Mouse (Mus musculus) kidney, adult 18-20 months (tissue): ENCODE results near the gene Gramd1b.

Experiments used
- DNase-seq: peaks from one replicate; pipeline ENCODE4 v3.0.0; 2021

Gramd1b gene

GRCm38 (mm10) chr9:40356368-40356767 lies 174.8 kb downstream of the Gramd1b start:
- DNase-seq: no peak

DNA sequence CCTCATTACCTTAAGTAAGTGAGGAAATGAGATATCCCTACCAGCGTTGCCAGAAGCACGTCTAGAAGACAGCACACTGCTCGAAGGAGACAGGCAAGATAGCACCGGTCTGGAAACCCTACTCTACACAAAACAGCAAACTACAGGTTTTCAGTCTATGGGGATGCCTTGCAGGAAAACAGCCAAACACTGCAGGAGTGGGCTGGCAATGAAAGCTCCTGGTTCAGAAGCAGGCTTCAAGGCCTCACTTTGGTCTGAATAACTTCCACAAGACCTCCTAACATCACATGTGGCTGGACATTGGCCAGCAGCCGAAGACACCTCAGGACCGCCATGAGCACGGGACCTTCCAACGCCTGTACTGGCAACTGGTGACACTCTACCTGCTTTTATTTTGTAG lies 175.8 kb downstream of the Gramd1b start:
- no peak for DNase-seq

DNA sequence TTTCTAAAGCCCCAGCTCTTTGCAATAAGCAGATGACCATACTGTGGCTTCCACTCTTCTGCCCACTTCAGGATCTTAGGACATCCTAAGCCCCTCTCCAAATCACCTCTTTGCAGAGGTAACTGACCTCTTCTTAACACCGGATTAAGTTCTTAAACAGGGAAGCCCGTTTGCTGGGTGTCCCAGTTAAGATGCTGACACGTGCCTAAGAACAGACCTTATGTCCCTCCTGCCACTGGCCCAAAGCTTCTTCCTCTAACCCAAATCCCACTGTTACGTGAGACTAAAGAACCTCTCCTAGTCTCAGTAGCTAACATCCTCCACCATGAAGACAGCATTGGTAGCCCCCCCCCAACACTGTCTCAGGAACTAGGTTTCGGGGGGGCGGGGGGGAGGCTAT lies 177.6 kb downstream of the Gramd1b start:
- DNase-seq: no peak

- DNase-seq: peak; percentile 51
These were observed 180.5 kb downstream of the Gramd1b start for GRCm38 (mm10) chr9:40350640-40351039.

DNA sequence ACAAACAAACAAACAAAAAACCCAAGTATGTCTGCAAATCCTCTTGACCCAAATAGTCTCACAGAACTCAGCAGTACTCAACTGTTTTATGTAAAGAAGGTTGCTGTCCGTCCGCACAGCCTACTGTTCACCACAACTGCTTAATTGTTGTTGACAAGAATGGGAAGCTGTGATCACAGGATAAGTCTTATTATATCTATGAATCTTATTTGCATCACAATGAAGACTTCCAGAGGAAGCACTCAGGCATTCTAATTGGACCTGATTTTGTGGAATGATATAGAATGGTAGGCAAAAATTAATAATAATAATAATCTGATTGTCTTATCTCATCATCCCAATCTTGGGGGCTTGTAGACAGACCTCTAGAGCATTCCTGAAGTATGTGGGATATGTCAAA lies 181.1 kb downstream of the Gramd1b start:
- DNase-seq: no peak

- no peak for DNase-seq
These were observed 181.6 kb downstream of the Gramd1b start for GRCm38 (mm10) chr9:40349554-40349953.

DNA sequence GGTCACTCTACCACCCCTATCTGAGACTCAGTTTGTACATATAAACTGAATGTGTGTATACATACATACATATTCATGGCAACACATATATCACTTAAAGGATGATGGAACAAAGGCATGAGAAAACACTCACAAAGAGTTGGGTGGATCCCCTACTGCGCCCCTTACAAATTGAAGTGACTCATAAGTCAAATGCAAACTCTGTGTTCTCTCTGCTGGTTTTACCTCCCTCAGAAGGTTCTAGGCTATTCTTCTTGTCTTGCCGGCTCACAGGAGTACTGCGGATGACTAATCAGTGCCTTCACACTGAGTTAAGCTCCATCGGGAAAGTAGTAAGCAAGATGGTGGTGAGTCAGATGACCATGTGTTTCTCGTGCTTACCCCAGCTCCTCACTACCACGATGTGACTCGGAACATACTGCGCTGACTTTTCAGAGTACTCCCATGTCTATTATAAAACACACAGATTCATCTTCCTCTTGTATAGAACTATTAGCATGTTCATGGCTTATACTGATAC lies 182.4 kb downstream of the Gramd1b start:
- no peak for DNase-seq

- DNase-seq: no peak
These were observed 184.8 kb downstream of the Gramd1b start for GRCm38 (mm10) chr9:40346232-40346984.

DNA sequence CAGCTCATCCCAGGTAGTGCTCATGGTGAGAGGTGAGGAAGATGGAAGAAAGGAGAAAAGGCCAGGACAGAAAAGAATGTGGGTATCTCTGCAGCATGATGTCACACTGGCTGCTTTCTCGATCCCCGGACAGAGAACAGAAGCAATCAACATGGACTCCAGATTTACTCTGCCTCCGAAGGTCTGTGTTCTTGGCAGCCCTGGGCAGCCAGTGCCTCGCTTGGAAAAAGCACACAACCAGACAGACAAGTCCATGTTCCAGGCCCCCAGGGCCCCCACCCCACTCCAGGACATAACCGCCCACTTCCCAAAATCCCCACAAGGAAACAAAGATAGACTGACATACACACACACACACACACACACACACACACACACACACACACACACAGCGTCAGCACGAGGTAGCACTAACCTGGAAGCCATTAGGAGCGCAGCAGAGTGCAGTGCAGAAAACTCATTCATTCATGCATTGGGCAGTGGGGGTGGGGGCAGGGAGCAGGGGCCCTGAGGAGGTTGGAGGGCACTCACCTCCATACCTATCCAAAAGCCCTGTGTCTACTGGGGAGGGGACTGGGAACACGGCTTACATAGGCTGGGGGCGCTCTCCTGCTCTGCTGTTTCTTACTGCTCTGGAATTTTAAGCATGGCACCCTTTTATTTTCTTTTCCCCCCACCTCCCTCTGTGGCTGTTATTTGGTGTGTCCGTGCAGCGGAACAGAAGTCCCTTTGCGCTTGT lies 185.5 kb downstream of the Gramd1b start:
- DNase-seq: no peak

GRCm38 (mm10) chr9:40344801-40345492 lies 186.2 kb downstream of the Gramd1b start:
- DNase-seq: no peak

GRCm38 (mm10) chr9:40343828-40344227 lies 187.4 kb downstream of the Gramd1b start:
- DNase-seq: no peak

GRCm38 (mm10) chr9:40343053-40343652 lies 188.0 kb downstream of the Gramd1b start:
- DNase-seq: no peak

- DNase-seq: no peak
These were observed 189.1 kb downstream of the Gramd1b start for GRCm38 (mm10) chr9:40342101-40342500.

DNA sequence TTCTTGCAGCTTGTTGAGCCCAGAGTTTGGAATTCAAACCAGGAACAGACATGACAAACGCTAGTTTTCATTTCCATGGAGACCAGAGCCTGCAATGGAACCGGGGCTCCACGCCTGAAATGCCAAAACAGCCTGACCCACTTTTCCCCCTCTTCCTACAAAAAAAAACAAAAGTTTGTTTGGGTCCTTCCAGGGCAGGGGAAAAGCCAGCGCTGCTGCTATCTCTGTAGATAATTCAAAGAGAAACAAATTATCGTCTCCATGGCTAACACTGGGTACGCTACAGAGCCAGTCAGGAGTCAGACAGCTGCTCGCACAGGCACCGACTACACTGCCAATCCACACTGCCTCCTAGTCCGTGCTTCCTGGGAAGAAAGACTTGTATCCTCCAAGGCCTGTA lies 191.6 kb downstream of the Gramd1b start:
- DNase-seq: no peak

- DNase-seq: no peak
These were observed 193.9 kb downstream of the Gramd1b start for GRCm38 (mm10) chr9:40337131-40337820.

DNA sequence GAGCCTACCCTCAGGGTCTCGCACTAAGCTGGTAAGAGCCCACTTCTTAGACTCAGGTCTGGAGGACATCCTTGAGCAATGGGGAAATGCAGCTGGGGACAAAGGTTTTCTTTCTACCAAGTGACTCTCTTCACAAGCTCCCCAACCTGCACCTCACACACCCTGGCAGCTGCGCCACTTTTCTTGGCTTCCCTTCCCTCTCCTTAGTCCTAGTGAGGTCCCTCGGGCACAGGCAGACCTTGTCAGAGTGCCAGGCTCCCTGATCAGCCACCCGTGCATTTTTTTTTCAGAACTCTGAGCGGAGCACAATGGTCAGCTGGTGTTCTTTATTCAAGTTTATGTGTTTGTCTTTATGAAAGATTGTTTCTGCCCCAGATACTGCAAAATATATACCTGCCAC lies 194.5 kb downstream of the Gramd1b start:
- peak; percentile 82 for DNase-seq

DNA sequence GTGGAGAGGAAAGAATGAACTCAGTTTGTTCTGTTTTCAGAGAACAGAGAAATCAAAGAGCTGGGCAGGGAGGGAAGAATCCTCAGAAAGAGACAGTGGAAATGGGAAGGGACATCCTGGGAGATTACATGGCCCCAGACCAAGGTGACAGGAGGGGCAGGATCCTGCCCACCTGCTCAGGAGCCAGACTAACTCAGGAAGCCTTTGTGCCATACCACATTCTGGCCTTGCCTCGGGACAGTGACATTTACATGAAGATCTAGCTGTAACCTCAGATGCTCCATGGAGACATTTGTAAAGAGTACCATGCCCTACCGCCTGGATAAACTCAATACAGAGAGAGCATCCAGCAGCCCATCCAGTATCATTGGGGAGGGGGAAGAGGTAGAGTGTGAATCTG lies 196.6 kb downstream of the Gramd1b start:
- no peak for DNase-seq

DNA sequence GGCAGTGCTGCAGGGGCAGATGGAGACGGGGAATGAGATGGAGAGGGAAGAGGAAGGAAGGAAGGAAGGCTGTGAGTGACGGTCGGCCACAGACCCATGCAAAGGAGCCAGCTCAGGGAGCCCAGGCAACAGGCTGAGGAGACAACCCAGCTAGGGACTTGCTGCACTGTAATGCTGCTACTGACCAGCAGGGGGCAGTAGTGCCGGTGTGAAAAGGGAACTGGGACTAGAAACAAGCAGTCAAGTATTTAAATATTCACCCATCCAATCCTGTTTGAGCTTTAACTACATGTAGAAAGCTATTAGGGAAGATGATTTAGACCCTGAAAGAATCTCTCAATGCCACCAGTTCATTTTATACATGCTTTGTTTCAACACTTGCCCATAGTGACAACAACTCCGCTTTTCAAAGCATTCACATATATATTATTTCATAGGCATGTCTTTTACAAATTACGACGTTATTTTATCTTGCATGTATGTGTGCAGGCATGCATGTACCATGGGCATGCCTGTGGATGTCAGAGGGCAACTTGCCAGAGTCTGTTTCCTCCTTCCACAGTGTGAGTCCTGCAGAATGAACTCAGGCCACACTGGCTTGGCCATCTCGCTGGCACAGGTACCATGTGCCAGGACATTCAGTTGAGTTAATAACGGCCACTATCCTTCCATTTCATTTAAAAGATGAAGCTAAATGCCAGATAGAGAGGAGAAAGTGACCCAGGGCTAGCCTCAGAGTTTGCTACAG lies 197.4 kb downstream of the Gramd1b start:
- peak; percentile 74 for DNase-seq

- no peak for DNase-seq
These were observed 198.2 kb downstream of the Gramd1b start for GRCm38 (mm10) chr9:40332731-40333648.

DNA sequence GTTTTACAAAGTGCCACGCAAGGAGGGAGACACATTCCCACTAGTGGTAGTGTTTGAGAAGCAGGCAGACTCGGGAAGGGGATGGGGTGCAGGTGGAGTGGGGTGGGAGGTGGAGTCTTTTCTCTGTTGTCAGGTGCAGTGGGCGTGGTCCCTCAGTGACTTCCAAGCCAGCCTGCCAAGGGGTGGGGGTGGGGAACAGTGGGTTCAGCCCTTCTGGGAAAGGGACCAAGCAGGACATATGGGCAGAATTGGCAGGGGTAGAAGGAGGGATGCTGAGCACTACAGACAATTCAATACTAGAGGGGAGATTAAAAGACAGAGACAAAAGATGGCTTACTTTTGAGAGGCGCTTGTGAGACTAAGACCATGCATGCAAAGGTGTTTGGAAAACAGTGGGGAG lies 198.9 kb downstream of the Gramd1b start:
- no peak for DNase-seq
